Mouse (Mus musculus): ENCODE data around the gene Krtap12-1.
"Not testable (repeated sequence)": the region's sequence is repeated elsewhere in the genome, so short reads cannot be mapped to it uniquely, and the experiment has no call there.

Gene Krtap12-1

DNA sequence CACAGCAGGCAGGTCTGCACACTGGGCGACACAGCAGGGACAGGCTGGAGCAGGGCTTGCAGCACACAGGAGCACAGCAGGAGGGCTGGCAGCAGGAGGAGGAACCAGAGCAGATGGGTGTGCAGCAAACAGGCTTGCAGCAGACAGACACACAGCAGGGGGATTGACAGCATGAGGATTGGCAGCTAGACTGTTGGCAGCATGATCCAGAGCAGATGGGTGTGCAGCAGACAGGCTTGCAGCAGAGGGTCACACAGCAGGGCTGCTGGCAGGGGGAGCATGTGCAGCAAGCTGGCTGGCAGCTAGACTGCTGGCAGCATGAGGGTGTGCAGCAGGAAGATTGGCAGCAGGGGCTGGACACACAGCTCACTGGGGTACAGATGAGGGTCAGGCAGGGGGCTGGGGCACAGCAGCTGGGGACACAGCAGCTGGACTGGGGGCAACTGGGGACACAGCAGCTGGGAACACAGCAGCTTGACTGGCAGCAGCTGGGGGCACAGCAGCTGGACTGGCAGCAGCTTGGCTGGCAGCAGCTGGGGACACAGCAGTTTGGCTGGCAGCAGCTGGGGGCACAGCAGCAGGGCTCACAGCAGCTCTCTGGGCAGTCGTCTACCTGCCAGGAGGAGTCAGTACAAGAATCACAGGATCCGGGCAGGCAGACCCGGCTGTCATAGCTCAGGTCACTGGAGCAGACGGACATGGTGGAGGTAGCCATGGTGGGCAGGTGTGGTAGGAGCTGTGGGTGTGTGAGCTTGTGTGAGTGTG is 21.7 kb downstream of the Krtap12-1 start, which contains the start of gene Gm18596:
Gm18596 (minus strand) TSS at position 715 of the 765 bp plus-strand sequence.
- DNase-seq (ENCODE audit: low spot score in 2 of 2) = not testable (repeated sequence)

DNA sequence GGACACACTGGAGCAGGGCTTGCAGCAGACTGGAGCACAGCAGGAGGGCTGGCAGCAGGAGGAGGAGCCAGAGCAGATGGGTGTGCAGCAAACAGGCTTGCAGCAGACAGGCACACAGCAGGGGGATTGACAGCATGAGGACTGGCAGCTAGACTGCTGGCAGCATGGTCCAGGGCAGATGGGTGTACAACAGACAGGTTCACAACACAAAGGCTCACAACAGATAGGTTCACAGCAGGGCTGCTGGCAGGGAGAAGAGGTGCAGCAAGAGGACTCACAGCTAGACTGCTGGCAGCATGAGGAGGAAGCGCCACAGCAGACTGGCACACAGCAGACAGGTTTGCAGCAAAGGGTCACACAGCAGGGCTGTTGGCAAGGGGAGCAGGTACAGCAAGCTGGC is 30.3 kb downstream of the Krtap12-1 start:
- not testable (repeated sequence) for DNase-seq (ENCODE audit: low spot score in 2 of 2)

DNA sequence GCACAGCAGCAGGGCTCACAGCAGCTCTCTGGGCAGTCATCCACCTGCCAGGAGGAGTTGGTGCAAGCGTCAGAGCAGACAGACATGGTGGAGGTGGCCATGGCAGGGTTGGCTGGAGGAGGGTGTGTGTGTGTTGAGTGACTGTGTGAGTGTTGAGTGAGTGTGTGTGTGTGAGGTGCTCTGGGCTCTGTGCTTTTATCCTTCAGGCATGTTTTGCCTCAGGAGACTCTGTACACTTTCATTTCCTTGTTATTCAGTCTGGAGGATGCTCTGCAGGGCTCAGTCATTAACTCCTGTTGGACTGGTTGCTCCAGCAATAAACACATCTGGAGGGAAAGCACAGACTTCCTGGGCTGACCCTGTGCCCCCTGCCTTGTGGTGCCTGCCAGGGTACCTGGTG is 30.9 kb downstream of the Krtap12-1 start, which contains the start of gene Gm9736:
Gm9736 (minus strand) TSS at position 101 of the 400 bp plus-strand sequence.
- DNase-seq (ENCODE audit: low spot score in 2 of 2) = not testable (repeated sequence)

DNA sequence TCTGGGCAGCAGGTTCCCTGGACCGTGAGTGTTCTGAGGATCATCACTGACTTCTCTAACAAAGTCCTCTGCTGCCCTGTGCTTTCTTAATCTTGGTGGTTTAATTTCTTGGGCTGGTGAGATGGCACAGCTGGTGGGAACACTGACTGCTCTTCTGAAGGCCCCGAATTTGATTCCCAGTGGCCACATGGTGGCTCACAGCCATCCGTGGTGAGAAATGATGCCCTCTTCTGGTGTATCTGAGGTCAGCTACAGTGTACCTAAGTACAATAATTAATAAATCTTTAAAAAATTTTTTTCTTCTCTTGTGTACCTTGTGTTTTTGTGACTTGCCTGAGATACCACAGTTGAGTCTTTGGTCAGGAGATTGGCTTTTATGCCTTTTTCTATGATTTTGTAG is 31.9 kb downstream of the Krtap12-1 start:
- DNase-seq (ENCODE audit: low spot score in 2 of 2) = not testable (repeated sequence)

DNA sequence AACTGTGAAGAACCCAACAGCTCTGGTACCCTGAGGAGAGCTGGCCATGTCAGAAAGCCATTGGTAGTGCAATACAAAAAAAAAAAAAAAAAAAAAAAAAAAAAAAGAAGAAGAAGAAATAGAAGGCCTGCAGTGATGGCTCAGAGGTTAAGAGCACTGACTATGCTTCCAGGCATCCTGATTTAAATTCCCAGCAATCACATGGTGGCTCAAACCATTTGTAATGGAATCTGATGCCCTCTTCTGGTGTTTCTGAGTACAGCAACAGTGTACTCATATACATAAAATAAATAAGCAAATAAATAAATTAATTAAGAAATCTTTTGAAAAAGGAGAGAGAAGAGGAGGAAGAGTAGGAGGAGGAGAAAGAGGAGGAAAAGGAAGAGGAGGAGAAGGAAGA is 33.0 kb downstream of the Krtap12-1 start:
- DNase-seq (ENCODE audit: low spot score in 2 of 2) = no peak

DNA sequence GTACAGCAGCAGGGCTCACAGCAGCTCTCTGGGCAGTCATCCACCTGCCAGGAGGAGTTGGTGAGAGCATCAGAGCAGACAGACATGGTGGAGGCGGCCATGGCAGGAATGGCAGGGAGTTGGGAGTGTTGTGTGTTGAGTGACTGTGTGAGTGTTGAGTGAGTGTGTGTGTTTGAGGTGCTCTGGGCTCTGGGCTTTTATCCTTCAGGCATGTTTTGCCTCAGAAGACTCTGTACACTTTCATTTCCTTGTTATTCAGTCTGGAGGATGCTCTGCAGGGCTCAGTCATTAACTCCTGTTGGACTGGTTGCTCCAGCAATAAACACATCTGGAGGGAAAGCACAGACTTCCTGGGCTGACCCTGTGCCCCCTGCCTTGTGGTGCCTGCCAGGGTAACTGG is 39.2 kb downstream of the Krtap12-1 start, which contains the start of gene Gm3233:
Gm3233 (minus strand) TSS at position 101 of the 400 bp plus-strand sequence.
- DNase-seq (ENCODE audit: low spot score in 2 of 2) = not testable (repeated sequence)

DNA sequence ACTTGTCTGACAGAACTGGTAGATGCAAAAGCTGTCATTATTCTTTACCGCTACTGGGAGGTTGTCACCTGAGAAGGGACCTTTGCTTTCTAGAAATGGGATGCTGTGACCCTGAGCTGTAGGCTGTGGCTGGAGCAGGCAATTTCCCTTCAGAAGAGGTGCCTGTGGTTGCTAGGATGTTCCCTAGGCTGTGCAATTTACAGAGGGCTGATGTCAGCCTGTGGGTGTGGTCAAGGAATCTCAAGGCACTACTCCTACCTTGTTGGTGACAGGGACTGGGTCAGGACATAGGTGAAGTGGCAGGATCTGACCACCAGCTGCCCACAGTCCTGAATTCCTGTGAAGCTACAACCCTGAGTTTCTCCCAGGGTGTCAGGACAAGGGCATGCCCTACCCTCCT is 49.3 kb downstream of the Krtap12-1 start:
- no peak for DNase-seq (ENCODE audit: low spot score in 2 of 2)

All from thymus, postnatal 10 days (tissue).